Mouse (Mus musculus) natural killer cell, adult 2 months (primary cell): ENCODE measurements at regions not wholly inside any gene's neighbourhood (a gene's known extent, or its start where the extent isn't known, plus 50 kb on each side); places are given as distances from the start of the nearest gene placed in this dataset.
A peak's percentile ranks its signal among the peaks of the same experiment; 100 is the strongest.

Experiments
- DNase-seq, 2 experiments: peaks; one replicate each; pipeline ENCODE4 v3.0.0; 2022; ENCODE audit warnings: low spot score in 2 of 2

- no peak for DNase-seq
Measured at GRCm38 (mm10) chr5:118380052-118380421, 135.0 kb downstream of the 2410131K14Rik start.

- DNase-seq = peak; percentile 29 to 49
Measured at GRCm38 (mm10) chr5:118380422-118381293, 135.6 kb downstream of the 2410131K14Rik start.

GRCm38 (mm10) chr5:118381294-118381675 is 136.3 kb downstream of the 2410131K14Rik start:
- DNase-seq = peak; percentile 51 to 64

GRCm38 (mm10) chr5:118386126-118386525 is 141.1 kb downstream of the 2410131K14Rik start:
- DNase-seq = no peak

GRCm38 (mm10) chr5:118388419-118388818 is 143.4 kb downstream of the 2410131K14Rik start:
- DNase-seq = no peak

- DNase-seq = no peak
Measured at GRCm38 (mm10) chr5:118390691-118391373, 145.8 kb downstream of the 2410131K14Rik start.

- no peak for DNase-seq
Measured at GRCm38 (mm10) chr5:118392932-118393487, 148.0 kb downstream of the 2410131K14Rik start.

GRCm38 (mm10) chr5:118394051-118394450 is 149.0 kb downstream of the 2410131K14Rik start:
- DNase-seq = no peak

GRCm38 (mm10) chr5:118396004-118396725 is 151.1 kb downstream of the 2410131K14Rik start:
- DNase-seq = no peak

GRCm38 (mm10) chr5:118400926-118401325 is 155.9 kb downstream of the 2410131K14Rik start:
- no peak for DNase-seq

GRCm38 (mm10) chr5:118404398-118404797 is 156.1 kb upstream of the Med13l start:
- peak; percentile 26 to 39 for DNase-seq

- DNase-seq = no peak
Measured at GRCm38 (mm10) chr5:118405421-118405820, 155.1 kb upstream of the Med13l start.

- DNase-seq = no peak
Measured at GRCm38 (mm10) chr5:118407451-118407850, 153.0 kb upstream of the Med13l start.

- no peak for DNase-seq
Measured at GRCm38 (mm10) chr5:118407973-118408372, 152.5 kb upstream of the Med13l start.

- DNase-seq = no peak
Measured at GRCm38 (mm10) chr5:118408826-118409225, 151.7 kb upstream of the Med13l start.

GRCm38 (mm10) chr5:118413428-118414282 is 146.8 kb upstream of the Med13l start:
- peak; percentile 57 to 59 for DNase-seq

GRCm38 (mm10) chr5:118419344-118420037 is 141.0 kb upstream of the Med13l start:
- DNase-seq = no peak

GRCm38 (mm10) chr5:118421884-118422821 is 138.3 kb upstream of the Med13l start:
- no peak for DNase-seq

GRCm38 (mm10) chr5:118424177-118424576 is 136.3 kb upstream of the Med13l start:
- DNase-seq = no peak
